Mouse (Mus musculus) liver, adult 2 months (tissue): ENCODE results near the gene Myh9.

Experiments
- CTCF ChIP-seq: fragments of 200-500 bp; IDR thresholded peaks from 2 replicates; pipeline ENCODE4 v1.5.1; 2011; ENCODE audit warnings: low read depth, low read length, control low read depth
- POLR2A ChIP-seq: fragments of 200-500 bp; IDR thresholded peaks from 2 replicates; pipeline ENCODE4 v1.6.1; 2011; ENCODE audit warnings: low read length, control low read depth; ENCODE audit not compliant: insufficient read depth; ENCODE audit errors: extremely low read depth

DNA sequence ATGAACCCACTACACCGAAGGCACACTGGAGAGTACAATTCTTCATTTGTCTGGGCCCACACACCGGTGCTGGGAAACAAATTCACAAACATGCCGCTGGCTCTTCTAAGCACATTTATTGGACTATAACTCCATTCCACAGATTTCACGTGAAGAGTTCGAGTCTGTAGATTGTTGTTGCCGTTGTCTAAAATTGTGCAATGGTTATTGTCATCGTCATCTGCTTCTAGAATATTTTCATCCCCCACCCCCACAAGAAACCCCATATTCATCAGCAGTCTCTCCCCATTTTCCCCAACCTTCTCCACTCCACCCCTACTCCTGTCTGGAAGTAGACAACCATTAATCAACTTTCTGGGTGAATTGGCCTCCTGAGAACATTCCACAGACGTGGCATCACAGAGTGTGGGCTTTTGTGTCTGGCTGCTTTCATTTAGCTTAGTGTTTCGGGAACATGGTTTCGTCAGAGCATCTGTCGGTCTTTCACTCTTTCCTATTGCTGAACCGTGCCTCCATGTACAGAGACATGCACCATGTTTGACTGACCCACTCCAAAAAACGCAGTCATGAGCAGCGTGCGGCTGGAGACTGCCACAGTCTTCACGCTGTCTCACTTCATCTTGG lies 6.6 kb upstream of the Myh9 start:
- TF ChIP-seq CTCF, result no peak
- no peak for TF ChIP-seq POLR2A
